Mouse (Mus musculus) NIH3T3 (cell line): ENCODE measurements around the gene Dhx35.

Experiments
- DNase-seq: peaks from one replicate; pipeline ENCODE4 v3.0.0-alpha.2; 2012; ENCODE audit warnings: low read depth

Dhx35 gene

DNA sequence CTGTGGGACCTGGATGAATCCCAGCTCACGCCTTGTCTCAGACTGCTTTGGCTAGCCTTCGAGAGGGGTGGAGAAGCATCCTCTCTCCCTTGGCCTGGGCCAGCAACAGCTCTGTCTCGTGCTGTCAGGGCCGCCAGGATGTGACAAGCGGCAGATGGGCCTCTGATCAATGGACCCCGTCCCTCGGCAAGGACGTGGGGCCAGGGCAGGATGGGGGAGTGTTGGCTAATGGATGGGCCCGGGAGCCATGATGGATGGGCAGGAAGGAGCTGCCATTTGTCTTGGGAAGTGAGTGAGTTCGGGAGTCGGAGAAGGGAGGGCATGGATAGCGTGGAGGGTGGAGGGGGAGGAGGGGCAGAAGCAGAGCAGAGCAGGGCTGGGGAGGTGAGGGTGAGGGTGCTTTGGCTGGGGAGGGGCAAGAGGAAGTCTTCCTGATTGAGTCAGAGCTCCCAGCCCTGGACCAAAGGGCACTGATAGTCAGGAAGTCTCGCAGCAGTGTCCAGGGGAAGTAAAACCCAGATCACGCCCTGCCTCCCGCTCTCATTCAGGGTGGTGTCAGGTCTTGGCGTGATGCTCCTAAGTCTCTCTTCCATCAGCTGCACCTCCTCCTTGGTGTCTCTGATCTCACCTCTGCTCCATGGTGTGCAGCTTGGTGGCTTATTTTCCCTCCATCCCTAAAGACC lies 98.7 kb downstream of the Dhx35 start:
- no peak for DNase-seq

DNA sequence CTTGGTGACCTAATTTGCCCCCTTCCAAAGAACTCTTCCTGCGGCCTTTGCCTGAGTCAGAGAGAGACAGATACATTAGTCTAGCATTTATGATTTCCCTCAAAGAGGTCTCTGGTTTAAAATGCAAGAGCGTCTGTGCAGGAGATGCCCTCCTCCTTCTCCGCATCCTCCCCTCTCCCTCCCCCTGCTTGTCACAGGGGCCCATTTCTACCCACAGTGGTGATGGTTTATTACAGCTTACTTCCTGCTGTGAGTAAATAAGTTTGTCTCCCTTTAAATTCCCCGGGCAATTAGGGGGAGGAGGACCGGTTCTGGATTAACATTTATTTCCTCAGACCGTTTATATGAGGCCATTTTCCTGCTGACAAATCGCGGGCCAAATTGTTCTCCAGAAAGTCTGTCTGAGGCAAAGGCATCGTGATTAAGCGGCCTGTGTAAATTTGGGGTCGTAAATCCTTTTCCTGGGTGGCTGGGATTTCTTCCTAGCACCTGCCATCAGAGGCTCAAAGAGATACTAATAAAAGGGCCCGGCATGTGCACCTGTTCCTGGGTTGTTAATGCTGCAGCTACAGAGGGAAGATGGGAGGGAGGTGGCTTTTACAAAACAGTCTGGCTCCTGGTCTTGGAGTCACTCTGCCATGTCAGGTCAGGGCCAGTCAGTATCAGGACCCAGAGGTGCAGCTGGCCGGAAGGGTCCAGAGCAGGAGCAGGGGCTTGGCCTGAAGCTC lies 104.0 kb downstream of the Dhx35 start:
- DNase-seq = no peak
